Mouse (Mus musculus): ENCODE measurements around the gene Enc1. TPM values are rescaled to one million over a fixed set of nuclear protein-coding genes. Genes with fewer than 3 reads are reported as not detected.

Gene Enc1
- total and polyA plus RNA-seq, 3 experiments, result 3.7 to 7.0 (median 6.4) TPM

DNA sequence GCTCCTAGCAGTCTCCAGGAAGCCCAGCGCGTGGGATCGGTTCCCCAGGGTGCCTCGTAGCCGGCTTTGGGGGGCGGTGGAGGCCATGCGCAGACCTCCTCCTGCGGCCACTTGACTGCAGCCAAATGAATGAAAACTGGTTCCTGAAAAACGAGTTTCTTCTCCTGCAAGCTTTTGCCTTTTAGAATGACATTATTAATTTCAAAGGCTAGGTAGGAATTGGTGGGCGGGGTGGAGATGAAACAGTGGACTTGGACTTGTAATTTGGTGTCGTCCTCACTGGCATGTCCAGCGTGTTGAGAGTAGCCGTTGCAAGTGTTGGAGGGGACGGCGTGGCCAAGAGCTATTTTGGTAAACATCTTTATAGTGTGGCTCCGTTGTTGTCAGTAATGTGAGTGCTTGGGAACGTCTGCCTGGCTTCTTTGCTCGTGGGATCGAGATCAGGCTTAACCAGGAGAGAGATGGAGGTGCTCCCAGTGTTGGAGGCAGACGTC is 929 bp downstream of the Enc1 start:
- peaks cover 0 to 16% of the 10 kb centered on the region in 2 experiments; a peak in 2 of 4 replicates for H3K4me1 ChIP-seq (ENCODE audit: control insufficient read depth in 1 of 2, insufficient read depth in 2 of 2)
- dilution Hi-C loops (cut with MboI; ENCODE audit: extremely low pct_ligation_motif_present, extremely low pct_unique_long_range_greater_than_20kb, low sequenced_read_pairs) (no loop called here), in situ Hi-C loops (cut with MboI; ENCODE audit: low pct_ligation_motif_present, low pct_unique_long_range_greater_than_20kb, low sequenced_read_pairs) (no loop called here)
- H3K79me2 ChIP-seq (replicated peaks; ENCODE audit: control insufficient read depth, extremely low read depth, insufficient read depth, poor library complexity, severe bottlenecking), result no peaks in the 10 kb centered on the region; the same call in 1 of the 2 replicates
- H3K27me3 ChIP-seq (replicated peaks), result no peaks in the 10 kb centered on the region
- no peaks in the 10 kb centered on the region for H3K9me3 ChIP-seq (replicated peaks; ENCODE audit: low read length)
- H3K9ac ChIP-seq (ENCODE audit: insufficient read depth, low read depth), result peak overlapping the region; percentile 57; the same call in 1 of the 2 replicates
- peak overlapping the region; percentile 62 to 80 (median 74) for H3K4me3 ChIP-seq (replicated peaks in 1 of 3; ENCODE audit: low read depth in 2 of 3, low read length in 2 of 3, poor library complexity in 1 of 3)
- peaks cover 14 to 21% of the 10 kb centered on the region in 2 experiments for H3K36me3 ChIP-seq (replicated peaks in 1 of 2; ENCODE audit: control insufficient read depth in 1 of 2, insufficient read depth in 1 of 2, low read length in 1 of 2)
- no peak for TF ChIP-seq USF1 (IDR thresholded peaks at IDR 0.05; ENCODE audit: low read depth, low read length)
- TF ChIP-seq RAD21 (IDR thresholded peaks at IDR 0.05; ENCODE audit: low read depth, low read length), result no peak
- peak; percentile 23; the same call in 1 of the 2 replicates for TF ChIP-seq MXI1 (IDR thresholded peaks at IDR 0.05; ENCODE audit: low read depth, low read length)
- H3K27ac ChIP-seq (ENCODE audit: insufficient read depth, low read depth), result no peak overlapping the region
- DNase-seq (ENCODE audit: extremely low read depth), result no peak
- peak overlapping the region; percentile 27 for H3K4me2 ChIP-seq (ENCODE audit: insufficient read depth, low read depth, poor library complexity, severe bottlenecking)

DNA sequence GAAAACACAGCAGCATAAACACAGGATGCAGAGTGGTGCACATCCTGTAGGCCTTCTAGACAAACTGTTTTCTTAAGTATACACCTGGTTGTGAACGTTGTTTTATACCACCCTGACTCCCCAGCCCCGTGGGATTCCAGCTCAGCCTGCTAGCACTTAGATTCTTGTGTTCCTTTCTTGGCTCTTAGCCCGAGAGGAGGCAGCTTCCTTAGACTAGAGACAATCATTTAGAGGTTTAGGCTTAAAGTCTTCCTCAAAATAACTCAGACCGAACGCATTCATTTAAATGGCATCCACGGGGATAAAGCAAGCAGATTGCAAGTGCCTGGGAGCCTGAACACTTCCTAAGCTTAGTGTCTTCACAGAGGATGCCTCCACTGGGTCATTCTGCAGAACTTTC is 1.8 kb downstream of the Enc1 start:
- H3K36me3 ChIP-seq (replicated peaks in 1 of 2; ENCODE audit: control insufficient read depth in 1 of 2, insufficient read depth in 1 of 2, low read length in 1 of 2), result peaks cover 19 to 30% of the 10 kb centered on the region in 2 experiments
- TF ChIP-seq EP300 (IDR thresholded peaks at IDR 0.05; ENCODE audit: low read length) (no peak), NRF1 (IDR thresholded peaks at IDR 0.05; ENCODE audit: low read depth, low read length) (no peak), ZC3H11A (IDR thresholded peaks at IDR 0.05; ENCODE audit: low read depth, low read length) (no peak), CHD2 (IDR thresholded peaks at IDR 0.05; ENCODE audit: low read length) (no peak), JUND (conservative IDR thresholded peaks at IDR 0.05; ENCODE audit: low read depth, low read length) (no peak), PAX5 (IDR thresholded peaks at IDR 0.05; ENCODE audit: low read length) (no peak), NELFE (IDR thresholded peaks at IDR 0.05; ENCODE audit: low read depth, low read length) (no peak), ZKSCAN1 (IDR thresholded peaks at IDR 0.05; ENCODE audit: borderline replicate concordance, low read depth, low read length) (no peak), SIN3A (IDR thresholded peaks at IDR 0.05; ENCODE audit: low read length) (no peak), JUN (IDR thresholded peaks at IDR 0.05; ENCODE audit: insufficient read depth, low read depth, low read length) (no peak), ETS1 (conservative IDR thresholded peaks at IDR 0.05; ENCODE audit: low read depth, low read length) (no peak)
- H3K79me2 ChIP-seq (replicated peaks; ENCODE audit: control insufficient read depth, extremely low read depth, insufficient read depth, poor library complexity, severe bottlenecking), result no peaks in the 10 kb centered on the region; the same call in 1 of the 2 replicates
- in situ Hi-C loops (cut with MboI; ENCODE audit: low pct_ligation_motif_present, low pct_unique_long_range_greater_than_20kb, low sequenced_read_pairs), result no loop called here
- H3K4me3 ChIP-seq (replicated peaks in 1 of 3; ENCODE audit: low read depth in 2 of 3, low read length in 2 of 3, poor library complexity in 1 of 3), result peak overlapping the region in 1 of 3 experiments; percentile 80
- peaks cover 0 to 19% of the 10 kb centered on the region in 2 experiments; a peak in 2 of 4 replicates for H3K4me1 ChIP-seq (ENCODE audit: control insufficient read depth in 1 of 2, insufficient read depth in 2 of 2)
- H3K27me3 ChIP-seq (replicated peaks), result no peaks in the 10 kb centered on the region
- no peaks in the 10 kb centered on the region for H3K9me3 ChIP-seq (replicated peaks; ENCODE audit: low read length)
- no peak for DNase-seq (ENCODE audit: extremely low read depth)
- peak overlapping the region; percentile 35 for H3K4me2 ChIP-seq (ENCODE audit: insufficient read depth, low read depth, poor library complexity, severe bottlenecking)
- H3K27ac ChIP-seq (ENCODE audit: insufficient read depth, low read depth), result no peak overlapping the region
- H3K9ac ChIP-seq (ENCODE audit: insufficient read depth, low read depth), result 0 out of 2 replicates have a peak overlapping the region, but pooled peaks have one; percentile 8
- dilution Hi-C loops (cut with MboI; ENCODE audit: extremely low pct_ligation_motif_present, extremely low pct_unique_long_range_greater_than_20kb, low sequenced_read_pairs), result no loop called here

Measured in CH12.LX (cell line).